Mouse (Mus musculus) MEL (cell line): Measurements from ENCODE around the gene Rps6ka1. TPM values are rescaled to one million over a fixed set of nuclear protein-coding genes. Genes with fewer than 3 reads are reported as not detected.

Experiments used
- DNase-seq: peaks from one replicate; pipeline ENCODE4 v3.0.0; 2011; ENCODE audit warnings: low read depth, low spot score
- H3K27ac ChIP-seq: 2 replicates; pipeline ENCODE4 v1.5.1; 2012; ENCODE audit warnings: low read depth, mild to moderate bottlenecking, control low read depth, low read length, moderate library complexity; ENCODE audit not compliant: control insufficient read depth
- H3K27me3 ChIP-seq, 2 experiments: fragments of 150-350 bp in 1 of 2; sonication (generic) in 1 of 2; 2 replicates each; pipeline ENCODE4 v1.6.1; 2012; ENCODE audit warnings: low read length in 2 of 2, mild to moderate bottlenecking in 2 of 2, improper control_type of control experiment in 1 of 2, moderate library complexity in 1 of 2; ENCODE audit not compliant: insufficient read depth in 2 of 2, control insufficient read depth in 1 of 2
- H3K36me3 ChIP-seq, 2 experiments: 2 replicates each; pipeline ENCODE4 v1.6.1; 2012 to 2014; ENCODE audit warnings: low read length in 2 of 2, improper control_type of control experiment in 1 of 2, inconsistent platforms in 1 of 2, mild to moderate bottlenecking in 1 of 2; ENCODE audit not compliant: insufficient read depth in 2 of 2, control insufficient read depth in 1 of 2
- H3K4me1 ChIP-seq, 2 experiments: fragments of 150-350 bp in 1 of 2; sonication (generic) in 1 of 2; 2 replicates each; pipeline ENCODE4 v1.6.1; 2012; ENCODE audit warnings: low read length in 2 of 2, improper control_type of control experiment in 1 of 2, mild to moderate bottlenecking in 1 of 2; ENCODE audit not compliant: insufficient read depth in 2 of 2, control insufficient read depth in 1 of 2
- H3K4me3 ChIP-seq, 2 experiments: fragments of 150-350 bp in 1 of 2; sonication (generic) in 1 of 2; 2 replicates each; pipeline ENCODE4 v1.5.1; 2012; ENCODE audit warnings: low read depth in 2 of 2, low read length in 2 of 2, mild to moderate bottlenecking in 2 of 2, moderate library complexity in 2 of 2, control low read depth in 1 of 2, improper control_type of control experiment in 1 of 2; ENCODE audit not compliant: control insufficient read depth in 1 of 2, insufficient read depth in 1 of 2
- H3K79me2 ChIP-seq: 2 replicates; pipeline ENCODE4 v1.6.1; 2012; ENCODE audit warnings: mild to moderate bottlenecking, low read length, moderate library complexity; ENCODE audit not compliant: control insufficient read depth, poor library complexity, insufficient read depth
- H3K9ac ChIP-seq: 2 replicates; pipeline ENCODE4 v1.6.1; 2012; ENCODE audit warnings: low read depth, mild to moderate bottlenecking, control low read depth, low read length, moderate library complexity; ENCODE audit not compliant: control insufficient read depth, poor library complexity, severe bottlenecking
- H3K9me3 ChIP-seq: fragments of 150-350 bp; sonication (generic); replicated peaks from 2 replicates; pipeline ENCODE4 v1.6.1; 2012; ENCODE audit warnings: mild to moderate bottlenecking, low read length, improper control_type of control experiment, moderate library complexity; ENCODE audit not compliant: insufficient read depth
- BHLHE40 ChIP-seq: IDR thresholded peaks from 2 replicates; pipeline ENCODE4 v1.6.1; 2012; ENCODE audit warnings: low read depth, mild to moderate bottlenecking, inconsistent platforms, low read length, improper control_type of control experiment, borderline replicate concordance
- CHD1 ChIP-seq: IDR thresholded peaks from 2 replicates; pipeline ENCODE4 v1.6.1; 2012; ENCODE audit warnings: low read depth, mild to moderate bottlenecking, inconsistent platforms, low read length, improper control_type of control experiment
- CHD2 ChIP-seq: IDR thresholded peaks from 2 replicates; pipeline ENCODE4 v1.6.1; 2011; ENCODE audit warnings: low read length, improper control_type of control experiment
- E2F4 ChIP-seq: IDR thresholded peaks from 2 replicates; pipeline ENCODE4 v1.6.1; 2011; ENCODE audit warnings: low read depth, low read length, improper control_type of control experiment, borderline replicate concordance
- GABPA ChIP-seq: IDR thresholded peaks from 2 replicates; pipeline ENCODE4 v1.6.1; 2012; ENCODE audit warnings: low read depth, mild to moderate bottlenecking, inconsistent platforms, low read length, improper control_type of control experiment, moderate library complexity
- GATA1 ChIP-seq: IDR thresholded peaks from 2 replicates; pipeline ENCODE4 v1.6.1; 2011; ENCODE audit warnings: low read depth, low read length, improper control_type of control experiment
- HCFC1 ChIP-seq: IDR thresholded peaks from 2 replicates; pipeline ENCODE4 v1.6.1; 2012; ENCODE audit warnings: low read depth, mild to moderate bottlenecking, inconsistent platforms, low read length, improper control_type of control experiment, moderate library complexity
- JUND ChIP-seq: IDR thresholded peaks from 2 replicates; pipeline ENCODE4 v1.6.1; 2011; ENCODE audit warnings: low read depth, mild to moderate bottlenecking, improper control_type of control experiment, low read length
- MAFK ChIP-seq: IDR thresholded peaks from 2 replicates; pipeline ENCODE4 v1.6.1; 2011; ENCODE audit warnings: low read depth, mild to moderate bottlenecking, low read length, improper control_type of control experiment, borderline replicate concordance
- MAX ChIP-seq: IDR thresholded peaks from 2 replicates; pipeline ENCODE4 v1.6.1; 2011; ENCODE audit warnings: low read length, improper control_type of control experiment
- MAZ ChIP-seq: IDR thresholded peaks from 2 replicates; pipeline ENCODE4 v1.6.1; 2012; ENCODE audit warnings: low read depth, mild to moderate bottlenecking, inconsistent platforms, low read length, improper control_type of control experiment
- MEF2A ChIP-seq: IDR thresholded peaks from 2 replicates; pipeline ENCODE4 v1.6.1; 2014; ENCODE audit warnings: low read depth, mild to moderate bottlenecking, inconsistent platforms, low read length, improper control_type of control experiment; ENCODE audit not compliant: poor library complexity, insufficient replicate concordance, severe bottlenecking; ENCODE audit errors: extremely low read depth
- MYB ChIP-seq: IDR thresholded peaks from 2 replicates; pipeline ENCODE4 v1.6.1; 2011; ENCODE audit warnings: mild to moderate bottlenecking, low read depth, low read length, improper control_type of control experiment
- MYC ChIP-seq: IDR thresholded peaks from 2 replicates; pipeline ENCODE4 v1.6.1; 2011; ENCODE audit warnings: low read depth, mild to moderate bottlenecking, low read length, improper control_type of control experiment, moderate library complexity
- NELFE ChIP-seq: IDR thresholded peaks from 2 replicates; pipeline ENCODE4 v1.6.1; 2011; ENCODE audit warnings: low read depth, low read length, improper control_type of control experiment
- NRF1 ChIP-seq: IDR thresholded peaks from 2 replicates; pipeline ENCODE4 v1.6.1; 2014; ENCODE audit warnings: low read depth, mild to moderate bottlenecking, inconsistent platforms, low read length, improper control_type of control experiment, moderate library complexity; ENCODE audit not compliant: poor library complexity, insufficient read depth, severe bottlenecking
- POLR2AphosphoS2 ChIP-seq: IDR thresholded peaks from 2 replicates; pipeline ENCODE4 v1.6.1; 2011; ENCODE audit warnings: low read length, improper control_type of control experiment
- POLR2AphosphoS5 ChIP-seq: IDR thresholded peaks from 2 replicates; pipeline ENCODE4 v1.6.1; 2012; ENCODE audit warnings: low read depth, borderline replicate concordance, mild to moderate bottlenecking, inconsistent platforms, low read length, moderate library complexity, mixed read lengths
- RAD21 ChIP-seq: IDR thresholded peaks from 2 replicates; pipeline ENCODE4 v1.6.1; 2011; ENCODE audit warnings: mild to moderate bottlenecking, low read depth, low read length, improper control_type of control experiment
- RCOR1 ChIP-seq: IDR thresholded peaks from 2 replicates; pipeline ENCODE4 v1.6.1; 2012; ENCODE audit warnings: low read depth, mild to moderate bottlenecking, inconsistent platforms, low read length, improper control_type of control experiment
- SIN3A ChIP-seq: IDR thresholded peaks from 2 replicates; pipeline ENCODE4 v1.6.1; 2012; ENCODE audit warnings: low read length, improper control_type of control experiment, inconsistent platforms
- TAL1 ChIP-seq: IDR thresholded peaks from 2 replicates; pipeline ENCODE4 v1.6.1; 2012; ENCODE audit warnings: mild to moderate bottlenecking, inconsistent platforms, low read length, moderate library complexity, mixed read lengths
- TBP ChIP-seq: IDR thresholded peaks from 2 replicates; pipeline ENCODE4 v1.8.0; 2011; ENCODE audit warnings: low read depth, low read length, improper control_type of control experiment
- TCF12 ChIP-seq: IDR thresholded peaks from 2 replicates; pipeline ENCODE4 v1.6.1; 2014; ENCODE audit warnings: low read depth, mild to moderate bottlenecking, inconsistent platforms, low read length, improper control_type of control experiment, moderate library complexity
- UBTF ChIP-seq: IDR thresholded peaks from 2 replicates; pipeline ENCODE4 v1.6.1; 2012; ENCODE audit warnings: low read depth, mild to moderate bottlenecking, inconsistent platforms, low read length, improper control_type of control experiment, moderate library complexity, borderline replicate concordance; ENCODE audit not compliant: insufficient read depth
- USF2 ChIP-seq, 2 experiments: IDR thresholded peaks; 2 replicates each; pipeline ENCODE4 v1.6.1; 2011 to 2012; ENCODE audit warnings: improper control_type of control experiment in 2 of 2, low read length in 2 of 2, borderline replicate concordance in 1 of 2, inconsistent platforms in 1 of 2, low read depth in 1 of 2, mild to moderate bottlenecking in 1 of 2; ENCODE audit not compliant: insufficient read depth in 1 of 2
- ZC3H11A ChIP-seq: IDR thresholded peaks from 2 replicates; pipeline ENCODE4 v1.6.1; 2012; ENCODE audit warnings: low read depth, mild to moderate bottlenecking, inconsistent platforms, low read length, improper control_type of control experiment
- ZKSCAN1 ChIP-seq: IDR thresholded peaks from 2 replicates; pipeline ENCODE4 v1.6.1; 2012; ENCODE audit warnings: low read depth, mild to moderate bottlenecking, inconsistent platforms, low read length, improper control_type of control experiment, moderate library complexity
- ZNF384 ChIP-seq: IDR thresholded peaks from 2 replicates; pipeline ENCODE4 v1.6.1; 2012; ENCODE audit warnings: low read depth, mild to moderate bottlenecking, inconsistent platforms, low read length, improper control_type of control experiment
- polyA plus RNA-seq, 2 experiments: library from polyadenylated mRNA; stranded (reverse) in 1 of 2; unstranded in 1 of 2; fragments of >175 nt in 1 of 2; fragments of >200 nt in 1 of 2; gene quantifications; 2 replicates each; pipeline versions ENCODE4 v1.2.1 to v1.2.4; 2012; ENCODE audit warnings: low replicate concordance in 2 of 2, low read depth in 1 of 2; ENCODE audit not compliant: insufficient read length in 2 of 2, insufficient read depth in 1 of 2, missing spikeins in 1 of 2
- total RNA-seq: library from RNA; depleted of rRNA; stranded (reverse); fragments of 300-350 nt; gene quantifications from 2 replicates; pipeline ENCODE4 v1.2.3, GENCODE M21; 2012

The Rps6ka1 gene
- total and polyA plus RNA-seq, 3 experiments: 45.3 to 68.9 TPM; not detected in 1

DNA sequence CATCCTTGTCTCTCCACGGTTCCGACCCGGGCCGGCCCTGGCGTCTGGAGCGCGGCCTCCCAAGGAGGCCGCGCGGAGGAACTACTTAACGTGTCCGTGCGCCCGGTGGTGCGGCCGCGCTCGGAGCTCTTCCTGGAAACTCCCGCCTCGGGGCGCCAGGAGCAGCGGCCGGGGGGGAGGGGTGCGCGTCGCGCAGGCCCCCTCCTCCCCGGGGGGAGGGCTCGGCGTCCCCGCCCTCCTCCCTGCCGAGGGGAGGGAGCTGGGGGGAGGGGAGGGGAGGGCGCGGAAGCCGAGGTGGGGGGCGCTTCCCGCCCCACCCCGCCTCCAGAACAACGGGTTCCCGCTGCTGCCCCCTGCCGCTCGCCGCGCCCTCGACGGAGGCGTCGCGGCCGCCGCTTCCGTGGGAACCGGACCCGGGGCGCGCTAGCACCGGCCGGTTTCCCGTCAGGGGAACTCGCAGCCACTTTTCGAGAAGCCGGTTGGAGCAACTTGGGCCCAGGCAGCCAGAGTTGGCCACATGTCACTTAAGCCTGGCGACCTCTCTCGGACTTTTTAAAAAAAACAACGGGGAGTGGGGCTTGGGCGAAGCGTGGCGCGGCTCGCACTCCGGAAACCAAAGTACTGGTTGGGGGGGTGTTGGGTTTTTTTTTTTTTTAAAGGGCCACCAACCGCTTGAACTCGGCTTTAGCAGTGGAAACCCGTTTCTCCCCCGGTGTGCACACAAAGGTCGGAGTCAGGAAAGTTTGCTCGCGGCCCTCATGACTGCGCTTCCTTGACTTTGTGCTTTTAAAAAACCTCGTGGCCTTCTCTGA, 73.4 kb downstream of the Rps6ka1 start (continued):
- TF ChIP-seq HCFC1: peak; percentile 42
- peak; percentile 38; the same call in 1 of the 2 replicates for TF ChIP-seq TCF12
- no peak; the same call in 1 of the 2 replicates for TF ChIP-seq CHD1
- peak; percentile 94 for TF ChIP-seq ZNF384
- no peak for TF ChIP-seq MEF2A
- TF ChIP-seq POLR2AphosphoS5: no peak

- H3K27ac ChIP-seq: peak overlapping the region; percentile 98
- TF ChIP-seq ZKSCAN1 (0 out of 2 replicates have a peak, but pooled peaks have one; percentile 8), RAD21 (no peak), JUND (no peak), MYC (peak; percentile 51; the same call in 1 of the 2 replicates), TCF12 (peak; percentile 63), USF2 (IDR thresholded peaks at IDR 0.05; ENCODE audit: borderline replicate concordance in 1 of 2, insufficient read depth in 1 of 2, low read depth in 1 of 2, low read length in 2 of 2) (no peak), HCFC1 (peak; percentile 61), CHD1 (no peak), BHLHE40 (0 out of 2 replicates have a peak, but pooled peaks have one; percentile 25), TAL1 (no peak), UBTF (no peak), RCOR1 (peak; percentile 49; the same call in 1 of the 2 replicates), POLR2AphosphoS5 (no peak), POLR2AphosphoS2 (peak; percentile 43), ZNF384 (no peak), SIN3A (peak; percentile 62), GABPA (no peak), MYB (0 out of 2 replicates have a peak, but pooled peaks have one; percentile 9), MAX (peak; percentile 68), NELFE (peak; percentile 66), CHD2 (no peak), GATA1 (no peak), MAFK (no peak), ZC3H11A (no peak), TBP (peak; percentile 52), NRF1 (peak; percentile 84), E2F4 (peak; percentile 52; the same call in 1 of the 2 replicates), MAZ (peak; percentile 3)
Measured at GRCm38 (mm10) chr4:133813174-133813991, 74.2 kb downstream of the Rps6ka1 start.

More at GRCm38 (mm10) chr4:133813174-133813991, 74.2 kb downstream of the Rps6ka1 start:
- Histone ChIP-seq H3K9ac (peak overlapping the region; percentile 92), H3K9me3 (no peaks in the 10 kb centered on the region), H3K27me3 (no peaks in the 10 kb centered on the region), H3K4me1 (peaks cover 6 to 22% of the 10 kb centered on the region in 2 experiments), H3K4me3 (peak overlapping the region; percentile 66), H3K79me2 (peaks cover 3% of the 10 kb centered on the region; the same call in 1 of the 2 replicates), H3K36me3 (peaks cover 0 to 23% of the 10 kb centered on the region in 2 experiments; a peak in 2 of 4 replicates)
- peak; percentile 97 for DNase-seq
